Mouse (Mus musculus) lung, embryonic 15.5 days (tissue): ENCODE data around the gene Gm10972. TPM values are rescaled to one million over a fixed set of nuclear protein-coding genes. Genes with fewer than 3 reads are reported as not detected.
"Not testable (repeated sequence)": the region's sequence is repeated elsewhere in the genome, so short reads cannot be mapped to it uniquely, and the experiment has no call there.

Experiments used
- ATAC-seq: fragments of 200-750 bp; cut with Nextera tagmentation; 2 replicates; pipeline ENCODE4 v1.8.0; 2017; ENCODE audit warnings: moderate number of reproducible peaks, borderline replicate concordance; ENCODE audit not compliant: low FRiP score, low TSS enrichment; ENCODE audit errors: extremely low read depth
- H3K27ac ChIP-seq: fragments of 300-500 bp; sonication (generic); 2 replicates; pipeline ENCODE4 v1.5.1; 2015; ENCODE audit warnings: moderate library complexity, mild to moderate bottlenecking, inconsistent platforms
- H3K27me3 ChIP-seq: fragments of 300-500 bp; sonication (generic); 2 replicates; pipeline ENCODE4 v1.6.1; 2015; ENCODE audit warnings: inconsistent platforms
- H3K36me3 ChIP-seq: fragments of 300-500 bp; sonication (generic); 2 replicates; pipeline ENCODE4 v1.6.1; 2015; ENCODE audit warnings: inconsistent platforms
- H3K4me1 ChIP-seq: fragments of 300-500 bp; sonication (generic); 2 replicates; pipeline ENCODE4 v1.6.1; 2015; ENCODE audit warnings: inconsistent platforms
- H3K4me2 ChIP-seq: fragments of 300-500 bp; sonication (generic); 2 replicates; pipeline ENCODE4 v1.6.1; 2015; ENCODE audit warnings: inconsistent platforms, mild to moderate bottlenecking, moderate library complexity
- H3K4me3 ChIP-seq: fragments of 300-500 bp; sonication (generic); 2 replicates; pipeline ENCODE4 v1.5.1; 2015; ENCODE audit warnings: mild to moderate bottlenecking, inconsistent platforms
- H3K9ac ChIP-seq: fragments of 300-500 bp; sonication (generic); 2 replicates; pipeline ENCODE4 v1.6.1; 2015; ENCODE audit warnings: inconsistent platforms
- H3K9me3 ChIP-seq: fragments of 300-500 bp; sonication (generic); 2 replicates; pipeline ENCODE4 v1.6.1; 2016; ENCODE audit warnings: inconsistent platforms
- WGBS: fragments of 180-500 bp; shearing (Covaris S2); methylation state at CpG from one replicate; pipeline ENCODE4 v1.1.7; 2015; 5-methylcytosine and 5-hydroxymethylcytosine counted together
- polyA plus RNA-seq: library from polyadenylated mRNA; unstranded; fragments of >200 nt; fragmentation: Nextera tagmentation; extraction: Ambion mirVana; gene quantifications from 2 replicates; pipeline ENCODE4 v1.2.1, GENCODE M21; 2015

Gene Gm10972
- polyA plus RNA-seq, 1 experiment from 2014 or later = not detected

- H3K4me3 ChIP-seq = no peak overlapping the region
- no peaks in the 10 kb centered on the region for H3K27me3 ChIP-seq
- H3K4me2 ChIP-seq = no peak overlapping the region
- no peak overlapping the region for H3K27ac ChIP-seq
- H3K36me3 ChIP-seq = no peaks in the 10 kb centered on the region
- no peak overlapping the region for H3K9ac ChIP-seq
- no peaks in the 10 kb centered on the region for H3K9me3 ChIP-seq
- ATAC-seq = no peak
- peaks cover 14% of the 10 kb centered on the region; the same call in 1 of the 2 replicates for H3K4me1 ChIP-seq
Observed at GRCm38 (mm10) chr3:94690616-94691247, 47.8 kb downstream of the Gm10972 start.

- not testable (repeated sequence) for H3K9ac ChIP-seq, H3K4me3 ChIP-seq, H3K9me3 ChIP-seq, H3K4me2 ChIP-seq, H3K27me3 ChIP-seq, H3K27ac ChIP-seq, ATAC-seq, H3K36me3 ChIP-seq
- 87% methylated on average over 4 of the region's 4 CpGs for WGBS
- H3K4me1 ChIP-seq = peaks cover 14% of the 10 kb centered on the region; the same call in 1 of the 2 replicates
Observed at GRCm38 (mm10) chr3:94691694-94692093, 48.8 kb downstream of the Gm10972 start.

Other genes with a start within 250 kb of the Gm10972 start
- 0.25 and 0.26 TPM in 2 replicates for gene Lingo4, start 244.6 kb upstream of the Gm10972 start, polyA plus RNA-seq
- 11.7 and 11.8 TPM in 2 replicates for gene Tdrkh, start 229.8 kb upstream of the Gm10972 start, polyA plus RNA-seq
- gene Mrpl9, start 199.8 kb upstream of the Gm10972 start, polyA plus RNA-seq = 59.5 and 62.6 TPM in 2 replicates
- gene Oaz3, start 199.2 kb upstream of the Gm10972 start, polyA plus RNA-seq = 0.42 and 0.49 TPM in 2 replicates
- 2.3 and 4.6 TPM in 2 replicates for gene Celf3, start 164.8 kb upstream of the Gm10972 start, polyA plus RNA-seq
- 7.8 and 8.4 TPM in 2 replicates for gene Riiad1, start 162.8 kb upstream of the Gm10972 start, polyA plus RNA-seq
- gene Snx27, start 60.4 kb upstream of the Gm10972 start, polyA plus RNA-seq = 46.5 and 48.5 TPM in 2 replicates
- 10.4 and 11.6 TPM in 2 replicates for gene Tuft1, start 15.8 kb downstream of the Gm10972 start, polyA plus RNA-seq
- gene Selenbp2, start 50.4 kb downstream of the Gm10972 start, polyA plus RNA-seq = 7.5 and 8.5 TPM in 2 replicates
- gene Cgn, start 143.4 kb downstream of the Gm10972 start, polyA plus RNA-seq = 28.8 and 29.7 TPM in 2 replicates
- gene Pogz, start 194.5 kb downstream of the Gm10972 start, polyA plus RNA-seq = 13.7 and 16.3 TPM in 2 replicates
- gene Psmb4, start 243.8 kb downstream of the Gm10972 start, polyA plus RNA-seq = 336 and 350 TPM in 2 replicates